Mouse (Mus musculus) cerebellum, adult 2 months (tissue): ENCODE measurements around the gene Fcer1a.

ENCODE experiments used
- CTCF ChIP-seq: fragments of 200-500 bp; IDR thresholded peaks from 2 replicates; pipeline ENCODE4 v1.5.1; 2011; ENCODE audit warnings: low read depth, mild to moderate bottlenecking, control low read depth, low read length, moderate library complexity, borderline replicate concordance; ENCODE audit not compliant: insufficient read depth
- POLR2A ChIP-seq: fragments of 200-500 bp; IDR thresholded peaks from 2 replicates; pipeline ENCODE4 v1.6.1; 2011; ENCODE audit warnings: low read length, control low read depth, borderline replicate concordance; ENCODE audit not compliant: insufficient read depth

GRCm38 (mm10) chr1:173265701-173266100 is 38.7 kb upstream of the Fcer1a start, which contains the start of gene Olfr418:
- TF ChIP-seq POLR2A = no peak
- no peak for TF ChIP-seq CTCF
